Mouse (Mus musculus) E14TG2a.4 (cell line): Measurements from ENCODE around the gene Tsga13.
A peak's percentile ranks its signal among the peaks of the same experiment; 100 is the strongest.

Experiments
- CTCF ChIP-seq: conservative IDR thresholded peaks from 2 replicates; pipeline ENCODE4 v1.5.1; 2014; ENCODE audit warnings: low read length
- NANOG ChIP-seq: IDR thresholded peaks from 2 replicates; pipeline ENCODE4 v1.6.1; 2014; ENCODE audit warnings: borderline replicate concordance, low read length, mixed read lengths

GRCm38 (mm10) chr6:30922821-30923220, 7.4 kb upstream of the Tsga13 start:
- 0 out of 2 replicates have a peak, but pooled peaks have one; percentile 18 for TF ChIP-seq CTCF
- TF ChIP-seq NANOG: no peak
